Mouse (Mus musculus) spleen, adult 18-20 months (tissue): ENCODE results near the gene Caln1.

ENCODE experiments used
- DNase-seq, 2 experiments: peaks; one replicate each; pipeline ENCODE4 v3.0.0; 2022; ENCODE audit warnings: mixed read lengths in 2 of 2

Gene Caln1

GRCm38 (mm10) chr5:130820021-130820648 lies 450.9 kb downstream of the Caln1 start:
- DNase-seq: no peak

DNA sequence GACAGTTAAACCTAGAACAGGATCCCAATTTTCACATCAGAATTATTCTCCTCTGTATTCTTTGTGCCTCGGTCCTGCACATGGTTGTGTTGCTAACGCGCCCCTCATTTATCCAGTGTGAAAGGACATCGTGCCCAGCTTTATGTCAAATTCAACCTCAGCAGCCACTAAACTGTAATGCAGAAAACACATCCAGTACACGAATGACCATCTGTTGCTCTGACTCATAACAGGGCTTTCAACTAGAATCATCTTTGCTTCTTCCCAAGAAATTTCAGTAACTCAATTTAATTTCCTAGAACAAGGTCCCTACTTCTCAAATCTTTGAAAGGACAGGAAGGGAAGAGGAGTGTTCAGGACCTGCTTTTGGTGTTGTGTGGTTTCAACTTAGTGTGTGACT lies 451.4 kb downstream of the Caln1 start:
- no peak for DNase-seq

- DNase-seq: no peak
Observed at GRCm38 (mm10) chr5:130825797-130826196, 456.5 kb downstream of the Caln1 start.

DNA sequence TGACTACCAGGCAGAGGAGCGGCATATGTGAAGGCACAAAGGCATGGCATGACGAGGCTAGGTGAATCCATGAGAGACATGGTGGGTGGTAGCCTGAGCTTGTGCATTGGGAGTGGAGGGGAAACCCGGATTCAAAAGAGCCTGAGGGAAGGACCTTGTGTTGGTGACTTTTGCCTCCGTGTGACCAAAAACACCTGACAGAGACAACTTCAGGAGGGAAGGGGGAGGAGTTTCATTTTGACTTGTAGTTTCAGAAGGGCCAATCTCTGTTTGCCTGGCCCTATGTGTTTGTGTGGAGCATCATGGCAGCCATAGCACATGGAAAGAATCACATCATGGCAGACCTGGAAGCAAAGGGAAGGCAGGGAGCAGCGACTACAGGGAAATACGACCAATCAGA lies 479.3 kb downstream of the Caln1 start:
- no peak for DNase-seq

GRCm38 (mm10) chr5:130849610-130850009 lies 480.4 kb downstream of the Caln1 start:
- no peak for DNase-seq

- DNase-seq: no peak
Observed at GRCm38 (mm10) chr5:130852182-130852581, 482.9 kb downstream of the Caln1 start.

DNA sequence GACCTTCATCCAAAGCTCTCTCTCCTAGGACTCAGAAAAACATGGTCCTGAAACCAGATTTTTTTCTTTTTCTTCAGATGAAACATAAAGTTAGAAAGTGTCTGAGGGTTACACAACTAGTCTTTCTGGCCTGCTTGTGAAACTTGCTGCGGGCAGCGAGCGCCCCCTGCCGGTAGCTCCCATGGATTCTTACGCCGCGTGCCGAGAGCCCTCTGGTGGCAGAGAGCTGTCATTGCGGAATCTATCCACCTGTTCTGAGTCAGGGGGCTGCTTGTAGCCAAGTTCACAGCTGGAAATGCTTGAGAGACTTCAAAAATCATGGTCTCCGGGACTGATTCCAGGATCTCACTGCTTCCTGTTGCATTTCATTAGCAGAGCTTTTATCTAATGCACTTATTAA lies 484.1 kb downstream of the Caln1 start:
- peak; percentile 42 to 80 for DNase-seq

- DNase-seq: no peak
Observed at GRCm38 (mm10) chr5:130854430-130854829, 485.2 kb downstream of the Caln1 start.

- DNase-seq: peak in 1 of 2 experiments; percentile 14
Observed at GRCm38 (mm10) chr5:130858148-130858547, 488.9 kb downstream of the Caln1 start.

GRCm38 (mm10) chr5:130858706-130859105 lies 489.5 kb downstream of the Caln1 start:
- DNase-seq: no peak

GRCm38 (mm10) chr5:130859736-130860135 lies 490.5 kb downstream of the Caln1 start:
- DNase-seq: no peak

DNA sequence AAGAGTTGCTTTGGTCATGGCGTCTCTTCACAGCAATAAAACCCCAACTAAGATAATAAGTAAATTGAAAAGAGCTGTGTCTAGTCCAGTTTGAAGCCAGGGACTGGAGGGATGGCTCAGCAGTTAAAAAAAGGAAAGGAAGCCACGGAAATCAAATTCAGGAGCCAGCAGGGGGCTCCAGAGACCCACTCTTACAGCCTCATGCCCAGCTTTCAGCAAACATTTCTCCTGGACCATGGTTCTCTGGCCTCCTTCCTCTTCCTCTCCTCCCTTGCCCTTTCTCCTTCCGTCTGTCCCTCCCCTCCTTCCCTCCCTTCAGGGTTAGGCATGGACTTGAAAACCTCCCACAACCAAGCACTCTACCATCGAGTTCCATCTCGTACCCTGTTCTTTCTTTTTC lies 493.0 kb downstream of the Caln1 start:
- DNase-seq: no peak

GRCm38 (mm10) chr5:130869869-130870268 lies 500.6 kb downstream of the Caln1 start:
- DNase-seq: no peak

- no peak for DNase-seq
Observed at GRCm38 (mm10) chr5:130871086-130871485, 501.8 kb downstream of the Caln1 start.

DNA sequence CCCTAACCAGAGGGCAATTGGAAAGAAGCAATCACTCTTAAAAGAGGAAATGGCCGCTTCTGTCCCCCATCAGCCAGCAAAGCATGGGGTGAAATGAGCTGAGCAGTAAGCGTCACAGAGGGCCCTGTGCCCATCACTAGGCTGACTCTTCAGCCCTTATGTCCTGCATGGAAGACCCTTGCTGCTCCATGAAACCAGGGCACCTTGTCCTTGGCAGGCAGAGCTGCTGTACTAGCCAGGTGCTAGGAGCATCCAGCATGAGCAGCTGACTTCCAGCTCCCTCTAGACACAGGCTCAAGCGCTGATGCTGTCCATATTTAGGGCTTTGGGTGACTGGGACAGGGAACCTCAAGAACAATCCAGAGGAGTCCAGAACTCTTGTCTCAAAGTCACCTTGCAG lies 506.1 kb downstream of the Caln1 start:
- DNase-seq: no peak

GRCm38 (mm10) chr5:130880331-130880730 lies 511.1 kb downstream of the Caln1 start:
- no peak for DNase-seq

DNA sequence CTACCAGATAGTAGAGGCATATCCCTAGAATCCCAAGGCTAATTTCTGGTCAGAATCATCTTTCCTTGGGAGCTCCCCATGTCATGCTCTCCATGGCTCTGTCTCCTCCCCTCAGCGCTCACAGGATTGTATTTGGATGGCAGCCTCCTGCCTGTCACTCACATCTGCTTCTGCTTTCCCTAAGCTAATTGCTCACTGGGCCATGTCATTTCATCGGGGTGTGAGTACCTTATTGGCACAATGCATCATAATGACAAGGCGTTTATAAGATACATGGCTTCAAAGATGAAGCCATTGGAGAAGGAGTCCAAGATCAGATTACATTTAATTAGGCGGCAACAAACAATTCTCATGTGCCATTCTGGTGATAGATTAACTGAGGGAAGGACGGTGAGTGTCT lies 522.5 kb downstream of the Caln1 start:
- DNase-seq: no peak

DNA sequence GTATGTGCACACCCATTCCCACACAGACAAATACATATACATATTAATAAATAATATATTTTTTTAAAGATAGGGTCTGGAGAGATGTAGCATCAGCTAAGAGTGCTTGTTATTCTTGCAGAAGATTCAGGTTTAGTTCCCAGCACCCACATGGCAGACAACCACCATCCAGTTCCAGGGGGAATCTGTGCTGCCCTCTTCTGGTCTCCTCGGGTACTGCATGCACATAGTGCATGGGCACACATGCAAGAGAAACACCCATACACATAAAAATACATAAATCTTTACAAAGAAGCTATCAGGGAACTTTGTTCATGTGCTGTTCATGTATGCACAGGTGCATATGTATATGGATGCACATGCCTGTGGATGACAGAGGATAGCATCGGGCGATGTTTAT lies 526.7 kb downstream of the Caln1 start:
- DNase-seq: no peak
